Mouse (Mus musculus): Measurements from ENCODE around the gene P2rx4. TPM values are rescaled to one million over a fixed set of nuclear protein-coding genes. Genes with fewer than 3 reads are reported as not detected.
A peak's percentile ranks its signal among the peaks of the same experiment; 100 is the strongest.

Gene P2rx4
- polyA plus RNA-seq, 1 experiment from 2014 or later = 6.2 TPM

- H3K27ac ChIP-seq = no peak overlapping the region
Measured at GRCm38 (mm10) chr5:122708819-122709218, 1.5 kb downstream of the P2rx4 start.

GRCm38 (mm10) chr5:122715723-122716122 lies 8.4 kb downstream of the P2rx4 start:
- Histone ChIP-seq H3K4me3 (no peak overlapping the region), H3K27me3 (ENCODE audit: insufficient read depth, poor library complexity, severe bottlenecking) (no peaks in the 10 kb centered on the region), H3K9me3 (0 out of 2 replicates have a peak, but pooled peaks cover 7% of the 10 kb centered on the region), H3K27ac (no peak overlapping the region), H3K4me1 (replicated peaks) (no peaks in the 10 kb centered on the region), H3K36me3 (no peaks in the 10 kb centered on the region)
- WGBS = 74% methylated on average over 1 of the region's 1 CpGs
- no peak for DNase-seq (ENCODE audit: low spot score)

More at GRCm38 (mm10) chr5:122708819-122709218, 1.5 kb downstream of the P2rx4 start:
- no peak for DNase-seq (ENCODE audit: low spot score)
- Histone ChIP-seq H3K36me3 (no peaks in the 10 kb centered on the region), H3K9me3 (0 out of 2 replicates have a peak, but pooled peaks cover 5% of the 10 kb centered on the region), H3K27me3 (ENCODE audit: insufficient read depth, poor library complexity, severe bottlenecking) (0 out of 2 replicates have a peak, but pooled peaks cover 6% of the 10 kb centered on the region), H3K4me3 (no peak overlapping the region), H3K4me1 (replicated peaks) (peaks cover 18% of the 10 kb centered on the region)
- 87% methylated on average over 6 of the region's 6 CpGs for WGBS

GRCm38 (mm10) chr5:122716793-122717192 lies 9.4 kb downstream of the P2rx4 start:
- Histone ChIP-seq H3K27ac (no peak overlapping the region), H3K27me3 (ENCODE audit: insufficient read depth, poor library complexity, severe bottlenecking) (no peaks in the 10 kb centered on the region), H3K9me3 (0 out of 2 replicates have a peak, but pooled peaks cover 7% of the 10 kb centered on the region), H3K4me1 (replicated peaks) (no peaks in the 10 kb centered on the region), H3K4me3 (no peak overlapping the region), H3K36me3 (no peaks in the 10 kb centered on the region)
- 90% methylated on average over 2 of the region's 2 CpGs for WGBS
- DNase-seq (ENCODE audit: low spot score) = no peak

GRCm38 (mm10) chr5:122718400-122718799 lies 11.1 kb downstream of the P2rx4 start:
- Histone ChIP-seq H3K27ac (no peak overlapping the region), H3K4me1 (replicated peaks) (no peaks in the 10 kb centered on the region), H3K4me3 (no peak overlapping the region), H3K36me3 (no peaks in the 10 kb centered on the region), H3K9me3 (0 out of 2 replicates have a peak, but pooled peaks cover 2% of the 10 kb centered on the region), H3K27me3 (ENCODE audit: insufficient read depth, poor library complexity, severe bottlenecking) (no peaks in the 10 kb centered on the region)
- 88% methylated on average over 7 of the region's 7 CpGs for WGBS
- DNase-seq (ENCODE audit: low spot score) = no peak

GRCm38 (mm10) chr5:122719168-122719567 lies 11.8 kb downstream of the P2rx4 start:
- no peak overlapping the region for H3K4me3 ChIP-seq
- DNase-seq (ENCODE audit: low spot score) = no peak
- H3K27ac ChIP-seq = no peak overlapping the region
- H3K36me3 ChIP-seq = no peaks in the 10 kb centered on the region
- no peaks in the 10 kb centered on the region for H3K27me3 ChIP-seq (ENCODE audit: insufficient read depth, poor library complexity, severe bottlenecking)
- 95% methylated on average over 8 of the region's 8 CpGs for WGBS
- 0 out of 2 replicates have a peak, but pooled peaks cover 2% of the 10 kb centered on the region for H3K9me3 ChIP-seq
- H3K4me1 ChIP-seq (replicated peaks) = no peaks in the 10 kb centered on the region

GRCm38 (mm10) chr5:122725453-122725852 lies 18.1 kb downstream of the P2rx4 start:
- Histone ChIP-seq H3K4me1 (replicated peaks) (no peaks in the 10 kb centered on the region), H3K4me3 (no peak overlapping the region), H3K27me3 (ENCODE audit: insufficient read depth, poor library complexity, severe bottlenecking) (no peaks in the 10 kb centered on the region), H3K9me3 (no peaks in the 10 kb centered on the region), H3K36me3 (peaks cover 4% of the 10 kb centered on the region), H3K27ac (no peak overlapping the region)
- WGBS = 87% methylated on average over 13 of the region's 13 CpGs
- DNase-seq (ENCODE audit: low spot score) = no peak

GRCm38 (mm10) chr5:122726068-122726467 lies 18.7 kb downstream of the P2rx4 start:
- H3K36me3 ChIP-seq = peaks cover 7% of the 10 kb centered on the region
- H3K4me1 ChIP-seq (replicated peaks) = no peaks in the 10 kb centered on the region
- no peaks in the 10 kb centered on the region for H3K27me3 ChIP-seq (ENCODE audit: insufficient read depth, poor library complexity, severe bottlenecking)
- no peak overlapping the region for H3K4me3 ChIP-seq
- peak; percentile 64 for DNase-seq (ENCODE audit: low spot score)
- H3K9me3 ChIP-seq = no peaks in the 10 kb centered on the region
- 26% methylated on average over 7 of the region's 7 CpGs for WGBS
- H3K27ac ChIP-seq = no peak overlapping the region

- no peak for DNase-seq (ENCODE audit: low spot score)
- Histone ChIP-seq H3K4me3 (no peak overlapping the region), H3K36me3 (peaks cover 7% of the 10 kb centered on the region), H3K4me1 (replicated peaks) (peaks cover 2% of the 10 kb centered on the region), H3K9me3 (no peaks in the 10 kb centered on the region), H3K27me3 (ENCODE audit: insufficient read depth, poor library complexity, severe bottlenecking) (no peaks in the 10 kb centered on the region), H3K27ac (no peak overlapping the region)
- WGBS = 72% methylated on average over 5 of the region's 5 CpGs
Measured at GRCm38 (mm10) chr5:122726595-122726994, 19.3 kb downstream of the P2rx4 start.

- H3K36me3 ChIP-seq = peaks cover 7% of the 10 kb centered on the region
- no peak overlapping the region for H3K27ac ChIP-seq
- WGBS = 93% methylated on average over 7 of the region's 7 CpGs
- no peaks in the 10 kb centered on the region for H3K27me3 ChIP-seq (ENCODE audit: insufficient read depth, poor library complexity, severe bottlenecking)
- H3K9me3 ChIP-seq = no peaks in the 10 kb centered on the region
- H3K4me3 ChIP-seq = no peak overlapping the region
- DNase-seq (ENCODE audit: low spot score) = no peak
- H3K4me1 ChIP-seq (replicated peaks) = peaks cover 7% of the 10 kb centered on the region
Measured at GRCm38 (mm10) chr5:122727096-122727495, 19.8 kb downstream of the P2rx4 start.

- H3K36me3 ChIP-seq = peaks cover 17% of the 10 kb centered on the region
- no peaks in the 10 kb centered on the region for H3K27me3 ChIP-seq (ENCODE audit: insufficient read depth, poor library complexity, severe bottlenecking)
- H3K9me3 ChIP-seq = no peaks in the 10 kb centered on the region
- H3K27ac ChIP-seq = no peak overlapping the region
- DNase-seq (ENCODE audit: low spot score) = no peak
- 86% methylated on average over 10 of the region's 10 CpGs for WGBS
- no peak overlapping the region for H3K4me3 ChIP-seq
- H3K4me1 ChIP-seq (replicated peaks) = peaks cover 19% of the 10 kb centered on the region
Measured at GRCm38 (mm10) chr5:122730776-122731175, 23.4 kb downstream of the P2rx4 start.

- no peaks in the 10 kb centered on the region for H3K9me3 ChIP-seq
- peak overlapping the region; percentile 45; the same call in 1 of the 2 replicates for H3K27ac ChIP-seq
- H3K27me3 ChIP-seq (ENCODE audit: insufficient read depth, poor library complexity, severe bottlenecking) = no peaks in the 10 kb centered on the region
- peak; percentile 42 for DNase-seq (ENCODE audit: low spot score)
- H3K4me3 ChIP-seq = no peak overlapping the region
- H3K4me1 ChIP-seq (replicated peaks) = peaks cover 19% of the 10 kb centered on the region
- WGBS = 69% methylated on average over 8 of the region's 8 CpGs
- peaks cover 19% of the 10 kb centered on the region for H3K36me3 ChIP-seq
Measured at GRCm38 (mm10) chr5:122731321-122731720, 24.0 kb downstream of the P2rx4 start.

GRCm38 (mm10) chr5:122731991-122732673 lies 24.8 kb downstream of the P2rx4 start:
- H3K9me3 ChIP-seq = no peaks in the 10 kb centered on the region
- peak; percentile 29 for DNase-seq (ENCODE audit: low spot score)
- peak overlapping the region; percentile 45; the same call in 1 of the 2 replicates for H3K27ac ChIP-seq
- H3K36me3 ChIP-seq = peaks cover 27% of the 10 kb centered on the region
- H3K4me3 ChIP-seq = no peak overlapping the region
- WGBS = 59% methylated on average over 15 of the region's 15 CpGs
- H3K27me3 ChIP-seq (ENCODE audit: insufficient read depth, poor library complexity, severe bottlenecking) = no peaks in the 10 kb centered on the region
- H3K4me1 ChIP-seq (replicated peaks) = peaks cover 24% of the 10 kb centered on the region

- Histone ChIP-seq H3K9me3 (no peaks in the 10 kb centered on the region), H3K4me1 (replicated peaks) (peaks cover 24% of the 10 kb centered on the region), H3K36me3 (peaks cover 32% of the 10 kb centered on the region), H3K27me3 (ENCODE audit: insufficient read depth, poor library complexity, severe bottlenecking) (no peaks in the 10 kb centered on the region), H3K4me3 (no peak overlapping the region), H3K27ac (peak overlapping the region; percentile 59)
- DNase-seq (ENCODE audit: low spot score) = no peak
- 61% methylated on average over 17 of the region's 17 CpGs for WGBS
Measured at GRCm38 (mm10) chr5:122733881-122734280, 26.5 kb downstream of the P2rx4 start.
